In the genomic region with DNA sequence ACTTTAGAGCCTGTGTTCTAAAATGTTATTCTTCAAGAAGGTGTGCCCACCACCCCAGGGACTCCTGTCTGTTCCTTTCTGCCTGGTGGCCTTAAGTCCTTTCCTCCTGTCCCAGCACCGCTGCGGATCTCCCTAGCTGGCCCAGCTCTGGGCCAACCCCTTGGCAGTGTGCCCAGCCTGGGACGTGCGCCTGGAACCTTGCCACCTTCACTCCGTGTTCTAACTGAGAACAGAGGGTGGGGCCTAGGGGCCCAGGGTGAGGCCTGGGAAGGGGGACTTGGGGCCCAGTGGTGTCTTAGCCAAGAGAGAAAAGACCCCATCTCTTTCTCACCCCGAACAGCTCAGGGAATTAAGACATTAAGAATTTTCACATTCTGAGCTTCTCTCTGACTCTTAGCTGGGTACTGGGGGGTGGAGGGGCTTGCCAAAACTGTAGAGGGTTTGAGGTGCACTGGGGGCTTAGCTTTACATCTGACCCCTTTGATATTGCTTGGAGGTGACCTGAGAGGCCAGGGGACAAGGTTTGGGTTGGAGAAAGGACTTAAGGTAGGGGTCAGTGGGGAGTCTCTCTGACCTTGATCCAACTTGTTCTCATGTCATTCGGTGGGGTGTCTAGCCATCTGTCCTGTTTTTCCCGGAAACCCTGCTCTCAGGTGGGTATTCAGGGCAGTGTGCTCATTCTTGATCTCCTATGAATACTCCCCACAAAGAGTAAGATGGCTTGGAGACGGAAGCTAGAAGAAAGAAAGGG, we compare ENCODE assay signal across 8 mouse cellular contexts. TPM values are rescaled to one million over a fixed set of nuclear protein-coding genes. Genes with fewer than 3 reads are reported as not detected.
DNase-seq lines count a peak whose midpoint lies in the region; ATAC-seq and TF ChIP-seq lines count a peak whose summit lies in the region.

No protein-coding gene starts in this region.

- ATAC-seq in limb, embryonic 13.5 days (ENCODE audit: low FRiP score, low read depth) = no peak
- ATAC-seq in midbrain, embryonic 16.5 days = no peak

- WGBS in kidney, adult 2 months = 19% methylated on average over 9 of the region's 9 CpGs
- 28% methylated on average over 9 of the region's 9 CpGs for WGBS in limb, embryonic 13.5 days
- 43% methylated on average over 9 of the region's 9 CpGs for WGBS in midbrain, embryonic 16.5 days

- no peaks in the 10 kb centered on the region for H3K27me3 ChIP-seq in kidney, adult 2 months (replicated peaks; ENCODE audit: control insufficient read depth, insufficient read depth, low read length)
- no peaks in the 10 kb centered on the region for H3K27me3 ChIP-seq in limb, embryonic 13.5 days
- peaks cover 4% of the 10 kb centered on the region; the same call in 1 of the 2 replicates for H3K27me3 ChIP-seq in midbrain, embryonic 16.5 days (ENCODE audit: control insufficient read depth, insufficient read depth, low read depth, low read length)

- H3K36me3 ChIP-seq in kidney, adult 2 months (ENCODE audit: control insufficient read depth, insufficient read depth, low read length) = no peaks in the 10 kb centered on the region
- H3K36me3 ChIP-seq in limb, embryonic 13.5 days = 0 out of 2 replicates have a peak, but pooled peaks cover 2% of the 10 kb centered on the region
- H3K36me3 ChIP-seq in midbrain, embryonic 16.5 days (ENCODE audit: control insufficient read depth, insufficient read depth, low read length) = no peaks in the 10 kb centered on the region

- peak overlapping the region; percentile 77 for H3K4me2 ChIP-seq in limb, embryonic 13.5 days (replicated peaks)
- peak overlapping the region; percentile 24 for H3K4me2 ChIP-seq in midbrain, embryonic 16.5 days (ENCODE audit: low read length)

- 0 out of 2 replicates have a peak, but pooled peaks have one; percentile 44 for TF ChIP-seq POLR2A in cortical plate, adult 2 months (IDR thresholded peaks at IDR 0.05; ENCODE audit: extremely low read depth, insufficient read depth, low read length)
- TF ChIP-seq POLR2A in kidney, adult 2 months (IDR thresholded peaks at IDR 0.05; ENCODE audit: low read depth, low read length) = peak; percentile 65

- peak overlapping the region; percentile 35 for H3K4me3 ChIP-seq in cortical plate, adult 2 months (ENCODE audit: insufficient read depth, low read length)
- H3K4me3 ChIP-seq in kidney, adult 2 months (ENCODE audit: insufficient read depth, low read depth, low read length) = peak overlapping the region; percentile 21; the same call in 1 of the 2 replicates
- peak overlapping the region; percentile 61 for H3K4me3 ChIP-seq in limb, embryonic 13.5 days
- H3K4me3 ChIP-seq in midbrain, embryonic 16.5 days (ENCODE audit: low read depth, low read length) = no peak overlapping the region

- peak overlapping the region; percentile 99 for H3K27ac ChIP-seq in cortical plate, adult 2 months (ENCODE audit: insufficient read depth, low read length)
- peak overlapping the region; percentile 90 for H3K27ac ChIP-seq in kidney, adult 2 months (ENCODE audit: insufficient read depth, low read depth, low read length)
- H3K27ac ChIP-seq in limb, embryonic 13.5 days = peak overlapping the region; percentile 95
- H3K27ac ChIP-seq in midbrain, embryonic 16.5 days (ENCODE audit: low read length) = peak overlapping the region; percentile 70

- H3K9me3 ChIP-seq in limb, embryonic 13.5 days = no peaks in the 10 kb centered on the region
- no peaks in the 10 kb centered on the region for H3K9me3 ChIP-seq in midbrain, embryonic 16.5 days (replicated peaks; ENCODE audit: control insufficient read depth, low read length, poor library complexity, severe bottlenecking)

- peaks cover 13% of the 10 kb centered on the region for H3K4me1 ChIP-seq in cortical plate, adult 2 months (ENCODE audit: control insufficient read depth, insufficient read depth, low read length)
- H3K4me1 ChIP-seq in kidney, adult 2 months (ENCODE audit: control insufficient read depth, insufficient read depth, low read length) = peaks cover 48% of the 10 kb centered on the region
- peaks cover 70% of the 10 kb centered on the region for H3K4me1 ChIP-seq in limb, embryonic 13.5 days
- H3K4me1 ChIP-seq in midbrain, embryonic 16.5 days (ENCODE audit: control insufficient read depth, insufficient read depth, low read length) = peaks cover 14% of the 10 kb centered on the region

- H3K9ac ChIP-seq in limb, embryonic 13.5 days = peak overlapping the region; percentile 53
- no peak overlapping the region for H3K9ac ChIP-seq in midbrain, embryonic 16.5 days (ENCODE audit: low read depth, low read length)

- DNase-seq in adrenal gland, postnatal 14 days = peak; percentile 97
- DNase-seq in heart, adult 11 months = peak; percentile 99
- peak; percentile 98 for DNase-seq in kidney, adult 2 months
- peak; percentile 71 to 73 for DNase-seq in spleen, postnatal 14 days (ENCODE audit: low spot score in 2 of 2)
- no peak for DNase-seq in yolk sac, embryonic 10.5 days (ENCODE audit: low spot score)

- TF ChIP-seq CTCF in cortical plate, adult 2 months (IDR thresholded peaks at IDR 0.05; ENCODE audit: extremely low read depth, insufficient read depth, low read length) = no peak
- TF ChIP-seq CTCF in kidney, adult 2 months (conservative IDR thresholded peaks at IDR 0.05; ENCODE audit: insufficient read depth, insufficient read length, low read depth, low read length) = no peak

RNA-seq across cellular contexts. Expression of a gene that starts 2.0 kb away (rescaled TPM):
- total RNA-seq in adrenal gland, postnatal 14 days (2021) = 5.3 and 7.8 TPM in 2 replicates
- polyA plus RNA-seq in cortical plate, adult 2 months (2012; rRNA removed) = 3.3 and 4.0 TPM in 2 replicates
- polyA plus RNA-seq in kidney, adult 2 months (2012; rRNA removed) = 0.92 and 0.95 TPM in 2 replicates
- polyA plus RNA-seq in limb, embryonic 13.5 days (2015; fragmentation: Nextera tagmentation; extraction: Ambion mirVana) = 12.9 and 14.9 TPM in 2 replicates
- 4.0 and 5.7 TPM in 2 replicates for polyA plus RNA-seq in midbrain, embryonic 16.5 days (2015; fragmentation: Nextera tagmentation; extraction: Ambion mirVana)

RNA-seq across cellular contexts. Expression of a gene that starts 13.6 kb away (rescaled TPM):
- 0.23 and 0.33 TPM in 2 replicates for total RNA-seq in adrenal gland, postnatal 14 days (2021)
- polyA plus RNA-seq in cortical plate, adult 2 months (2012; rRNA removed) = 2.9 and 3.0 TPM in 2 replicates
- 0.05 TPM in 1 of 2 replicates, not detected in the other for polyA plus RNA-seq in kidney, adult 2 months (2012; rRNA removed)
- 0.06 and 0.17 TPM in 2 replicates for polyA plus RNA-seq in limb, embryonic 13.5 days (2015; fragmentation: Nextera tagmentation; extraction: Ambion mirVana)
- polyA plus RNA-seq in midbrain, embryonic 16.5 days (2015; fragmentation: Nextera tagmentation; extraction: Ambion mirVana) = 5.7 and 7.2 TPM in 2 replicates

RNA-seq across cellular contexts. Expression of a gene that starts 32.5 kb away (rescaled TPM):
- 90.9 and 93.2 TPM in 2 replicates for total RNA-seq in adrenal gland, postnatal 14 days (2021)
- 263 and 268 TPM in 2 replicates for polyA plus RNA-seq in cortical plate, adult 2 months (2012; rRNA removed)
- 199 and 226 TPM in 2 replicates for polyA plus RNA-seq in kidney, adult 2 months (2012; rRNA removed)
- polyA plus RNA-seq in limb, embryonic 13.5 days (2015; fragmentation: Nextera tagmentation; extraction: Ambion mirVana) = 115 and 118 TPM in 2 replicates
- polyA plus RNA-seq in midbrain, embryonic 16.5 days (2015; fragmentation: Nextera tagmentation; extraction: Ambion mirVana) = 118 and 127 TPM in 2 replicates
